Mouse (Mus musculus): ENCODE data around the gene Tgif1.
"Not testable (repeated sequence)": the region's sequence is repeated elsewhere in the genome, so short reads cannot be mapped to it uniquely, and the experiment has no call there.

DNA sequence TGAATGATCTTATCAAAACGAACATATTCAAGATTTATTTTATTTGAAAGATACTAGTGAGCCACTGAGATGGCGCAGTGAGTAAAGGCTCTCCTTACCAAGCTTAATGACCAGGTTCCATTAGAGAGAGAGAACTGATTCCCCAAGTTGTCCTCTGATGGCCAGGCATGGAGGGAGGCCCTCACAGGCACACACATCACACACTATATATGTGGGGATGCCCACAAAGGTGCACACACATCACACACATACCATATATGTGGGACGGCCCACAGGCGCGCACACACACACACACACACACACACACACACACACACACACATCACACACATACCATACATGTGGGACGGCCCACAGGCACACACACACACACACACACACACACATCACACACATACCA, 15.9 kb downstream of the Tgif1 start:
- TF ChIP-seq POLR2A (IDR thresholded peaks at IDR 0.05; ENCODE audit: borderline replicate concordance, extremely low read depth, insufficient read depth, insufficient read length, poor library complexity, severe bottlenecking); CTCF (IDR thresholded peaks at IDR 0.05; ENCODE audit: borderline replicate concordance, extremely low read depth, insufficient read depth, insufficient read length): not testable (repeated sequence)

All from brain, embryonic 14.5 days (tissue).